Mouse (Mus musculus) macrophage (primary cell): Measurements from ENCODE around the gene Gramd1b. TPM values are rescaled to one million over a fixed set of nuclear protein-coding genes. Genes with fewer than 3 reads are reported as not detected.
A peak's percentile ranks its signal among the peaks of the same experiment; 100 is the strongest.

Experiments used
- H3K27ac ChIP-seq: fragments of 350-480 bp; formaldehyde crosslinking; 2 replicates; pipeline ENCODE4 v1.9.0; 2021
- H3K36me3 ChIP-seq: fragments of 350-480 bp; formaldehyde crosslinking; 2 replicates; pipeline ENCODE4 v1.9.0; 2021; ENCODE audit errors: inconsistent target
- H3K4me3 ChIP-seq: fragments of 350-480 bp; formaldehyde crosslinking; 2 replicates; pipeline ENCODE4 v1.9.0; 2021; ENCODE audit errors: inconsistent target
- H3K79me2 ChIP-seq: fragments of 350-480 bp; formaldehyde crosslinking; 2 replicates; pipeline ENCODE4 v1.9.0; 2021; ENCODE audit errors: inconsistent target
- WGBS: methylation state at CpG from one replicate; pipeline ENCODE4 v1.1.7; 2026; ENCODE audit warnings: inconsistent platforms; ENCODE audit not compliant: missing documents; 5-methylcytosine and 5-hydroxymethylcytosine counted together
- polyA plus RNA-seq: library from polyadenylated mRNA; stranded (reverse); fragments of 250-400 nt; gene quantifications from 3 replicates; pipeline ENCODE4 v1.2.4, GENCODE M21; 2018; ENCODE audit warnings: inconsistent platforms

Gramd1b gene
- polyA plus RNA-seq, 1 experiment from 2014 or later: 73.4 TPM

DNA sequence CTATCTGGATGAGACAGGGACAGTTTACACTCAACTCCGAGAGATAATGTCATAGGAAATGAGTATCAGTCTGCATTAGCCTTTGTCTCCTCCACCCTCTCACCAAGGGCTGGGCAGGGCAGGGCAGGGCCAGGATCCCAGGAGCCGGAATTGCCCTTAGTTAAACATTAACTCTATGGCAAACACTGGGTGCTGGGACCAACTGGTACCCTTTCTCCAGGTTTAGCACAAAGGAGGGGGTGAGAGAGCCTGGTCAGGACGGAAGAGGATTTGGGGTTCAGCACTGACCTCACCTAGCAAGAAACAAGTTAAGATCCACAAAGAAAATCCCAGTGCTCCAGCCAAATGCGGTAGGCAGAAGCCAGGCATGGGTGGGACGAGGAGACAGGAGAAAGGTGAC, 208.0 kb downstream of the Gramd1b start:
- Histone ChIP-seq H3K27ac (peak overlapping the region; percentile 96), H3K4me3 (no peak overlapping the region), H3K36me3 (no peaks in the 10 kb centered on the region), H3K79me2 (peaks cover 66% of the 10 kb centered on the region)
- WGBS: 94% methylated on average over 5 of the region's 5 CpGs

DNA sequence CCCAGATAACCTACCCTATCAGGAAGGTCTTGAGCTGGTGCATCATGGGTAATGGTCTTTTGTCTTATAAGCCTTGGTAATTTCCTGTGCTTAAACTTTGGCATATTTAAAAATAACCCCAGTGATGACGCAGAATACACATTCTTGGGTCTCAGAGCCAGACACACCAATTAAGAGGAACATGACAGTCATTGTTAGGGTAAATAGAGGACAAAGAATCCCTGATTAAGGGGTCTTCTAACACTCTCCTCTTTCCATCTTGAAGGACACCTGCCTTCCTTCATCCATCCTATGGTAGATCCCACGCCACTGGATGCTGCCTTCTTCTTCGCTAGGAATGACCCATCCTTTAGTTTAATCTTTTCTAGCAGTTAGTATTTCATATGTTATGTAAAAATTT, 208.8 kb downstream of the Gramd1b start:
- Histone ChIP-seq H3K36me3 (peaks cover 4% of the 10 kb centered on the region; the same call in 1 of the 2 replicates), H3K4me3 (no peak overlapping the region), H3K79me2 (peaks cover 66% of the 10 kb centered on the region), H3K27ac (peak overlapping the region; percentile 96)
- 85% methylated on average over 3 of the region's 3 CpGs for WGBS

DNA sequence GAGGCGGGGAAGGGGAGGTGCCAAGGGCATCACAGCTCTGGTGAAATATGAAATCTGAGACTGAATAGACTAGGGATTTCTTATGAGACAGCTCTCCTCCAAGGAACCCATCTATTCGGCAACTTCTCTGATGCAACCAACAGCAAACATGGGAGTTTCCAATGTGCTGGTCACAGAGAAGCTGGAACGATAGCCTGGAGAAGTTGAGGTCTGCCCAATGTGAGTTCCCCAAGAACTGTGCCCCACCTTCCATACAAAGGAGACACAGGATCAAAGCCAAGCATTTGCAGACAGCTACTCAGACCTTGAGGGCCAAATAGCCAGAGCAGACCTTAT, 209.5 kb downstream of the Gramd1b start:
- 8% methylated on average over 3 of the region's 3 CpGs for WGBS
- H3K79me2 ChIP-seq: peaks cover 66% of the 10 kb centered on the region
- H3K36me3 ChIP-seq: peaks cover 11% of the 10 kb centered on the region; the same call in 1 of the 2 replicates
- peak overlapping the region; percentile 96 for H3K27ac ChIP-seq
- H3K4me3 ChIP-seq: no peak overlapping the region

DNA sequence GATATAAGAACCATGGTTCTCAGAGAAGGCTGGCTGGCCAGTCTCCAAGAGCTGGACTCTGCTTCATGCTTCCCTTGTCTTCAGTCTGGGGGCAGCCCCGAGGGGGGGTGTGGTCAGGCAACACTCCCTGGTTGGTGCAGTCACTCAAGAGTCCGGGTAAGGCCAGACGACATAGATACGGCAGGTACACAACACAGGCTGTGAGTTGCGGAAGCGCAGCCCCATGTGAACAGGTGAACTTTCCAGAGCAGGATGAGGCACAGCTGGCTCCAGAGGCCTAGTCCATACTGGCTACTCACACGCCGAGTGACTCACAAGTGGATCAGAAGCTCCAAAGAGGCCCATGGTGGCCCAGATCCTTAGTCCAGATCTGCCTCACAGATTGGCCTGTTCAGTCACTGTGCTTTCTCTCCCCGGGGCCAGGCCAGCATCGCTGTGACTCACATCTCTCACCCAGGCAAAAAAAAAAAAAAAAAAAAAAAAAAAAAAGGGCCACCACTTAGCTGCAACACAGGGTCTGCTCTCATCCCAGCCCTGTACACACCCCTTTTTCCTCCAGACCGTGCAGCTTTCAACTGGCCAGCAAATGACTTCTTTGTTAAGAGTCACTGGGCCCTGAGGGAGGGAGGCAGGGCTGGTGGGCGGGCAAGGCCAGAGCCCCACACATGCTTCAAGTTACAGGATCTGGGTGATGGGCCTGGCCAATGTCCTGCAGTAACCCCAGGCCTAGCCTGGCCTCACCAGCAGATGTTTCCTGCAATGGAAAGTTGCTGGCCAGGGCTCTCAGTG, 210.1 kb downstream of the Gramd1b start:
- H3K79me2 ChIP-seq: peaks cover 66% of the 10 kb centered on the region
- H3K4me3 ChIP-seq: peak overlapping the region; percentile 76
- 20% methylated on average over 12 of the region's 12 CpGs for WGBS
- peak overlapping the region; percentile 96 for H3K27ac ChIP-seq
- peaks cover 17% of the 10 kb centered on the region; the same call in 1 of the 2 replicates for H3K36me3 ChIP-seq

DNA sequence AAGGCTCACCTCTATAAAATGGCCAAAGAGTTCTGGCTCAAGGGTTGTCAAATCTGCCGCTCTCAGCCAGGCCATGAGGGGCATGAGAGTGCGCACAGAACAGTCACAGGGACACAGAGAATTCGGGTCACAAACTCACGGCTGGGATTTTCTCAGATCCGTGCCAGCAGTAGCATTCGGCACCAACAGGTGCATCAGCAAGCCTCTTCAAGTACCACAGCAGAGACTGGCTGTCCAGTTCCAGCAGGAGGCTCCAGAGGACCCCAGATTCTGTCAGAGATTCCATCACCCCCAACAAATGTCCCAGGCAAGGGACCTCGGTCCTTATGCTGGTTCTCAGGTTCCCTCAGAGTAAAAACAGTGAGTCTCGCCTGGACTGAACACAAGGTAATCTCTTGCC, 210.8 kb downstream of the Gramd1b start:
- Histone ChIP-seq H3K27ac (peak overlapping the region; percentile 96), H3K36me3 (peaks cover 24% of the 10 kb centered on the region), H3K4me3 (peak overlapping the region; percentile 76), H3K79me2 (peaks cover 69% of the 10 kb centered on the region)
- 37% methylated on average over 8 of the region's 8 CpGs for WGBS

DNA sequence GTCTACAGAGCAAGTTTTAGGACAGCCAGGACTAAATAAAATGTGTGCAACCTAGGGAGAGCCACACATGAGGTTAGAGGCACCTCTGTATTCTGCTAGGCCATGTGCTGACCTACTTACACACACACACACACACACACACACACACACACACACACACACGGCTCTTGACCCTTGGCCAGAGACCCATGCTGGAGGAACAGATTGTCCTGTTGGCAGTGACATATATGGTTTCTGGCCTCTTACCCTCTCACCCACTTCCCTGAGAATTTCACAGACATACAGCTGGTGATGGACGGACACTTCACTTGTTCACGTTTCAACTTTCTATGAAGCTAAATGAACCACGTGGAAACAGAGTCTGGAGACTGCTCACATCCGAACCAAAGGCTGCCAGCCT, 212.4 kb downstream of the Gramd1b start:
- peaks cover 40% of the 10 kb centered on the region for H3K36me3 ChIP-seq
- WGBS: 37% methylated on average over 5 of the region's 5 CpGs
- H3K4me3 ChIP-seq: peak overlapping the region; percentile 76
- H3K27ac ChIP-seq: peak overlapping the region; percentile 96
- peaks cover 77% of the 10 kb centered on the region for H3K79me2 ChIP-seq

DNA sequence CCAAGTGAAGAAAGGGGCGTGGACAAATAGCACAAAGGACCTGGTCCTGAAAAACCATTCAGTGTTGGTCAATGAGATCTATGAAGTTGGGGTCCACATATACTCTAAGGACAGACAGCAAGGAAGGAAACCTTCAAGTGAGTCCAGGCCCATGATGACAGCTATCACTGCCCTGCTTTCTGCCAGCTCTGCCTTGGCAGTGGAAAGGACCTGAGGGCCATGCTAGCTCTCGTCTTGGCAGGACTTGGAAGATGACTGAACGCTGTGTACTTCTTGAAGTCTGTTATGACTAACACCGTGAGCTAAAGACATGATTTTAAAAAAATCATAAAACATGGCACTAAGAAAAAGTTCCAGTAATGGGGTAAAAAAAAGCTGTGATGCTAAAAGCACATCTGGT, 213.4 kb downstream of the Gramd1b start:
- no peak overlapping the region for H3K27ac ChIP-seq
- H3K36me3 ChIP-seq: peaks cover 50% of the 10 kb centered on the region
- peak overlapping the region; percentile 76 for H3K4me3 ChIP-seq
- peaks cover 66% of the 10 kb centered on the region for H3K79me2 ChIP-seq
- WGBS: 94% methylated on average over 4 of the region's 4 CpGs

DNA sequence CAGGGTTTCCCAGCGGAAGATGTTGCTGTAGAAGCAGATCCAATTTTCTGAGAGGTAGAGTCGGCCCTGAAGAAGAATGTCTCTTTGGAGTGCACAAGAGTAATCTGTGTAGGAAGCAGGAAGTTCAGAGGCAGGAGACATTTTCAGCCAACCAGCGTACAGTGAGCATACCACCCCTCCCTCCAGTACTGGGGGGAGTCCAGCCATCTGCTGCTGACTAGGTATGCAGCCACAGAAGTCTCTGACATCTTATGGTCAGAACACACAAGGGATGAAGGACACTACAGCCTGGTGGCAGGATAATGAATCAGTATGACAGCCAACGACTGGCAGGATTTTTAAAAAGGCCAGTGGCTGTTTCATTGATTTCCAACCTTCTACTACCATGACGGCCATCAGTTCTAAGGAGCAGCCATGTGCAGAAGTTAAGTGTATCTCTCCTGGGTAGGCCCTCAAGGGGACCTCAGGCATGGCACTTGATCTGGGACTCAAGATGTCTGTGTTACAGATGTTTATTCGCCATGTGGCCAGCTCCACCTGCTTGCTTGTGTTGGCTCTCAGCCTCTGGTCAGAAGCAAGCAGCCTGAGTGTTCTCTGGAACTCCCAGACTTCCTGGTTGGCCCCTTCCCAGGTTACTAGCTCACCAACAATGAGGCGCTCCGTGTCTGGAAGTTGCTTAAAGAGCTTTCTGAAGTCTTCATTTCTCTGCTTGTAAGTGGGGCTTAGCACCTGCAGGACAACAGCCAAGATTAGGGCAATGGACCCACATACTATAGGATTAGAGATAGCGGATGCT, 214.1 kb downstream of the Gramd1b start:
- Histone ChIP-seq H3K4me3 (no peak overlapping the region), H3K79me2 (peaks cover 64% of the 10 kb centered on the region), H3K27ac (no peak overlapping the region), H3K36me3 (peaks cover 57% of the 10 kb centered on the region)
- 92% methylated on average over 8 of the region's 9 CpGs for WGBS

DNA sequence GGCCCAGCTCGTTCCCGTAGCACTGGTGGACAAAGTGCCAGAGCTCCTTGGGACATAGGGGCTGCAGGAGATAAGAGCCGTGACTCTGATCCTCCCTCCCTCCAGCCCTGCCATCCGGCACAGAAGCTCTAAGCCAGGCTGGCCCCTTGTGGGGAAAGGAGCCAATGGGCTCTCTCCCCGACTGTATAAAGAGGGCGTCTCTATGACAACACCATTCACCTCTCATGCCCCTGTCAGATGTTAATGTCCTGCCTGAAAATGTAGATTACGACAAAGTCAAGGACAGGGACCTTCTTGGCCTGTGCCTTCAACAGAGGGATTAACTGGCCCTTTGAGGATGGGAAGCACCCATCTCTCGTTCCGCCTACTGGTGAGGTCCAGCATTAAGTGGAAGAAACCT, 219.4 kb downstream of the Gramd1b start:
- H3K4me3 ChIP-seq: no peak overlapping the region
- peaks cover 93% of the 10 kb centered on the region for H3K36me3 ChIP-seq
- no peak overlapping the region for H3K27ac ChIP-seq
- WGBS: 94% methylated on average over 9 of the region's 9 CpGs
- H3K79me2 ChIP-seq: peaks cover 22% of the 10 kb centered on the region

DNA sequence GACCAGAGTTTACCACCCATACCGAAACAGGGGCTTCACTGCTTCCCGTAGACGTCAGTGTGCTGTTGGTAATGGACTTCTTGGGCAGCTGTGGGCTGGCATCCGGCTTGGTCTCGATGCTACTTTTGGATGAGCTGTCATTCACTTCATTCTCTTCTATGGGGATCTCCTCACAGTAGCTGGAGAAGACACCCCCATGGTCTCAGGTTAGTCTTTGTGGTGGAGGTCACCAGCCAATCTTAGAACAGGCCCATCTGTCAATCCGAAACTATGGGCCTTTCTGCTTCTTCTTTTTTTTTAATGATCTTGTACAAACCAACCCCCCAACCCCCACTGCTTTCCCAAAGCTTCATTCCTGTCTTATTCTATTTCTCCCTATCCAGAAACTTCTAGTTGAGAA, 221.3 kb downstream of the Gramd1b start:
- H3K36me3 ChIP-seq: peaks cover 92% of the 10 kb centered on the region

DNA sequence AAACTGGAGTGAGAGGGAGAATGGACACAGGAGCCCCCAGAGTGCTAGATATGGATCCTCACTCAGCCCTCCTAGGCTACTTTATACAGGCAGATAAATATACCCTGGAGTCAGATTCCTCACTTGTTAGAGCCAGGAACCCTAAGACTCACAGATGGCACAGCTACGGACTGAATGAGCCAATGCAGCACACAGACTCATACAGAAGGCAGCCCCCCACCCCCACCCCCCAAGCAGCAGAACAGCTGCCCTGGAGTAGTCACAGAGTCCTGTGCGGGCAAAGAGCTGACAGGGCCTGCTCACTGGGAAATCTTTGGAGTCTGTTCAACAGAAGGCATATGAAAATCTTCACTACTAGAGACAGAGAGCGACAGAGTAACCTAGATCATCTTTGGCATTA, 223.9 kb downstream of the Gramd1b start:
- WGBS: 97% methylated on average over 3 of the region's 3 CpGs
- Histone ChIP-seq H3K36me3 (peaks cover 92% of the 10 kb centered on the region), H3K4me3 (no peak overlapping the region), H3K27ac (no peak overlapping the region), H3K79me2 (no peaks in the 10 kb centered on the region)

More for the DNA sequence above, 221.3 kb downstream of the Gramd1b start:
- Histone ChIP-seq H3K79me2 (peaks cover 3% of the 10 kb centered on the region; the same call in 1 of the 2 replicates), H3K27ac (no peak overlapping the region), H3K4me3 (no peak overlapping the region)
- WGBS: 90% methylated on average over 6 of the region's 6 CpGs

DNA sequence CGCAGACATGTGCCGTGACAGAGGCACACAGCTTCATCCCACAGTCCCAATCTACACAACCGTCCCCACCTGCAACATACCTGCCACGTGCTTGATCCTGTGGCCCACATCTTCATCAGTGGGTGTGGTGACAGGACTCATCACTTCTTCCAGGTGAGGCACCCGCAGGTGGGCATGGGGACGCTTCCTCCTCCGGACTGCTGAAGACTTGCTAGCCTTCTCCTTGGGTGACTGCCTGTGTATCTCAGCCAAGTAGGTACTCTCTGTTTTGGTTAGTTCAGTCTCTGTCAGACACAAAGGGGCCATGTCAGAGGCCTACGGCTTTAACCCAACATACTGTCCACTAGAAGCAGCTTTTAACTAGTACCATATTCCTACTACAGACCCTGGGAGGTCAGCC, 226.9 kb downstream of the Gramd1b start:
- H3K79me2 ChIP-seq: no peaks in the 10 kb centered on the region
- H3K4me3 ChIP-seq: no peak overlapping the region
- no peak overlapping the region for H3K27ac ChIP-seq
- H3K36me3 ChIP-seq: peaks cover 98% of the 10 kb centered on the region
- 93% methylated on average over 8 of the region's 8 CpGs for WGBS

DNA sequence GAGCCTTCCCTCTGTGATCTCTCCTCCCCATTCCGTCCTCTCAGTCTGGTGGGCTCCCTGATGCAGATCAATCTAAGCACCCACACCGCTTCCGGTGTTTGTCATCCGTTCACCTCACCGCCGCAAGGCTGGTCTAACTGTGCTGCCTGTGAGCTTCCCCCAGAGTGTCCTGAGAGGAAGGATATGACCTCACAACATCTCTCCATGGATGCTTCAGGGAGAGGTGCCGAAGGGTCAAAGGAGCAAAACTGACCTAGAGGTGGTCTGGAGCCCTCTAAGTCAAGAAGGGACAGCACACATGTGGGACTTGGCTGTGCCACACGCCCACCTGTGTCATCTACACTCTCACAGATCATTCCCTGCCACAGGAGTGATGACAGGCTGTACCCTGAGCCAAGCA, 228.8 kb downstream of the Gramd1b start:
- H3K36me3 ChIP-seq: peaks cover 98% of the 10 kb centered on the region
- no peaks in the 10 kb centered on the region for H3K79me2 ChIP-seq
- no peak overlapping the region for H3K27ac ChIP-seq
- H3K4me3 ChIP-seq: no peak overlapping the region
- 93% methylated on average over 8 of the region's 8 CpGs for WGBS

DNA sequence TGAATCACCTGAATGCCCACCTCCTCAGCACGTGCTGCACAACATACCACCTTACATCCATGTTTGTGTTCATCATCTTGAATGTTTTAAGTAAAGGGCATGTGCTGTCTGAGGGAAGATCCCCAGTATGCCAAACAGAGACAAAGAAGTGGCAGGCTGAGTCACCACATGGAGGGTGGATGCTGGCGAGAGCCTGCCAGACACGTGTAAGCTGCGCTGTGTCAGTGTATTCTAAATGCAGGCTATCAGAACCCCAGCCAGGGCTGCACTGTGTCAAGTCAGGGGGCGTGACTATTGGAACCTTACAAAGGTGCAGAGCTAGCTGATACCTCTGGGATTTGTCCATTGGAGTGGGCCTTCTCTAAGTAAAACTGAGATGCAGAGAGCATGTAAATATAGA, 229.7 kb downstream of the Gramd1b start:
- 93% methylated on average over 5 of the region's 5 CpGs for WGBS
- H3K4me3 ChIP-seq: no peak overlapping the region
- H3K36me3 ChIP-seq: peaks cover 98% of the 10 kb centered on the region
- no peaks in the 10 kb centered on the region for H3K79me2 ChIP-seq
- no peak overlapping the region for H3K27ac ChIP-seq
